Mouse (Mus musculus) retina, adult 2 months (tissue): ENCODE measurements around the gene Tmem165.

Experiments used
- DNase-seq: peaks from one replicate; pipeline ENCODE4 v3.0.0-alpha.2; 2012; ENCODE audit warnings: low read depth, low spot score

Gene Tmem165

DNA sequence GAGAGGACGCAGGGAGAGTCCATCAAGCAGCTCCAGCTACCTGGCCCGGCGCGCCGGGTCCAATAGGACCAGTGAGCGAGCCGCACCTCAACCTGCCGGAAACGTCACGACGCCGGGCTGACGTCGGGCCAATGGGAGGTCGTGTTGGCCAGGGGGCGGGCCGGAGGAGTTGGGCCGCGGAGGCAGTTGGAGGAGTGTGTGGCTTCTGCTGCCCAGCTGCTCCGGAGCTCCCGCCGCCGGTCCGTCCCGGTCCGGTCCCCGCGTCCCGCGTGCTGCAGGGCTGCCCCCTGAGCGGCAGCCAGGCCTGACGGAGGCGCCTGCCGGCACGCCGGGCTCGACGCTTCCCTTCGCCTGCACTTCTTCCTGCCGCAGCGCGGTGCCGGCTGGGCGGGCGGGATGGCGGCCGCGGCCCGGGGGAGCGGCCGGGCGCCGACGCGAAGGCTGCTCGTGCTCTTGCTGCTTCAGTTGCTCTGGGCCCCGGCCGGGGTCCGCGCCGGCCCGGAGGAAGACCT is at the start of gene Tmem165:
Tmem165 (plus strand) TSS at position 131 of the 512 bp plus-strand sequence.
- peak; percentile 82 for DNase-seq

DNA sequence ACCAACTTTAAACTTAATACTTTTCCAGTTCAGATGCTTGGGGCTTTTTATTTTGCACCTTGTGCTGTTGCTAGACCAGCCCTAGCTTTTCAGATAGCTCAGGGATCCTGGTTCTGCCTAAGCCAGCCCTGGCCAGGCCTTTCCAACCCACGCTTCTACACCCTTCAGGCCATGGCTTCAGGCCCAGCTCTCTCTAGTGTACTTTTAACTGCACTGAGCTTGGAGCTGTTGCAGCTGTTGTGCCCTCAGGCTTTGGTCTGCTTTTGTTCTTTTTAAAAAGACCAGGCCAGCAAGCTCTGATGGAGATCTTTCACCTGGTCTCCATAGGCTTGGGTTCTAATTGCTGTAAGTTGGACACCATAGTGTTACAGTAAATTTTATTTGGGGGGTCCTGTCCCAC is 48.0 kb upstream of the Tmem165 start:
- DNase-seq: no peak

- no peak for DNase-seq
Observed at GRCm38 (mm10) chr5:76136271-76136670, 47.4 kb upstream of the Tmem165 start.

GRCm38 (mm10) chr5:76137586-76137985 is 46.1 kb upstream of the Tmem165 start:
- DNase-seq: no peak

GRCm38 (mm10) chr5:76138071-76138470 is 45.6 kb upstream of the Tmem165 start:
- DNase-seq: no peak

- DNase-seq: no peak
Observed at GRCm38 (mm10) chr5:76138512-76138911, 45.2 kb upstream of the Tmem165 start.

- DNase-seq: no peak
Observed at GRCm38 (mm10) chr5:76139171-76139671, 44.5 kb upstream of the Tmem165 start.

GRCm38 (mm10) chr5:76139808-76140729 is 43.6 kb upstream of the Tmem165 start, which contains the start of gene Srd5a3:
Srd5a3 (plus strand) TSS chr5:76140271.
- DNase-seq: peak; percentile 80

GRCm38 (mm10) chr5:76140730-76141066 is 43.0 kb upstream of the Tmem165 start:
- DNase-seq: no peak

- no peak for DNase-seq
Observed at GRCm38 (mm10) chr5:76143356-76143755, 40.3 kb upstream of the Tmem165 start.

DNA sequence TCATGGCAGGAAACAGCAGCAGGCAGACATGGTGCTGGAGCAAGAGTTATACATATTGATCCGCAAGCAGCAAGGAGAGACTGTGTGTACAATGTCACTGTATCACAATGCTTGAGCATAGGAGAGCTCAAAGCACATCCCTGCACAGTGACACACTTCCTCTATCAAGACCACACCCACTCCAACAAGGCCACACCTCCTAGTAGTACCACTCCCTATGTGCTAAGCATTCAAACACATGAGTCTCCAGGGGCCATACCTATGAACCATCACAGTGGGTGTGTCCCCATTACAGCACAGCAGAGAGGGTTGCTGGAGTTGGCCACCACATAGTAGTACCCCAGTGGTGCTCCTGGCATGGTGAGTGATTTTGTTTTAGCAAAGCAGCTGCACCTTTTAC is 37.3 kb upstream of the Tmem165 start:
- DNase-seq: no peak

DNA sequence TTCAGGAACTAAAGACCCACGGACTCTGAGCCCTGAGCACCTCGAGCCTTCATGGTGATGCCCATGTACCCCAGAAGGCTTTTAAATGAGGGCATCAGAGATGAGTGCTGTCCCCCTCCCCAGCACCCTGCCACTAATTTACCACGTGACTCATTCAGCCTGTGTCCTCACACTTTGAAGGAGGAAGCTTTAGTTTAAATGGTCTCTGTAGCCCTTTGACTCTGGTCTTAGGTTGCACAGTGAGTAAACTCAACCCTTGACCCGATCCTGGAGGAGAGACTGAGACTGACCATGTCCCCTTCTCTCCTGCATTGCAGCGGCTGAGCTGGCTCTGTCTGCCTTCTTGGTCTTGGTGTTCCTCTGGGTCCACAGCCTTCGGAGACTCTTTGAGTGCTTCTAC is 34.2 kb upstream of the Tmem165 start:
- DNase-seq: no peak

DNA sequence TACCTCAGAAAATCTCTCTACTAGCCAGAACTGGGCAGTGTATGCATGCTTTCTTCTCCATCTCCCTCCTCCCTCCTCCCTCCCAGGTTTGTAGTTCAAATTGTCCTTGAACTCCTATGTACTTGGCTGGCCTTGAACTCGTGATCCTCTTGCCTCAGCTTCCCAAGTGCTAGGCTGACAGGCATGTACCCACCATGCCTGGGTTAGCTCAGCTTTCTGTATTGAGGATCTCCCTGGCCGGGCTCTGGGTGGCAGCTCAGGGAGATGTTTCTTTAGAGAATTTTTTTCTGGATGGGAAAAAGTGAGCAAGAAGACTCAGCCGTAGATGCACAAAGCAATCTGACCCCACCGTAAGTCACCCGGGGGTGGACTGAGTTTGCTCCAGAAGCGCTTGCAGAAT is 30.7 kb upstream of the Tmem165 start:
- no peak for DNase-seq

DNA sequence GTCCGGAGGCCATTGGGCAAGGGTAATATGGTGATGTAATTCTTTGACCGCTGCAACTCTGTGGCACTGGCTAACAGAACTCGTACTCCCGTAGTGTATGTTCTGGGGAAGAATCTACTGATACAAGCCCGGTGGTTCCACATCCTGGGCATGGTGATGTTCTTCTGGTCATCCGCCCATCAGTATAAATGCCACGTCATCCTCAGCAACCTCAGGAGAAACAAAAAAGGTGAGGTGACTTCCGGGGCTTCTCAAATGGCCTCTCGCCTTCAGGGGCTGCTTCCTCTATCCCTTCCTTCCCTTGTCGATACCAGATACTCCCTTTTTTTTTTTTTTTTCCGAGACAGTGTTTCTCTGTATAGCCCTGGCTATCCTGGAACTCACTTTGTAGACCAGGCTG is 30.2 kb upstream of the Tmem165 start:
- no peak for DNase-seq

DNA sequence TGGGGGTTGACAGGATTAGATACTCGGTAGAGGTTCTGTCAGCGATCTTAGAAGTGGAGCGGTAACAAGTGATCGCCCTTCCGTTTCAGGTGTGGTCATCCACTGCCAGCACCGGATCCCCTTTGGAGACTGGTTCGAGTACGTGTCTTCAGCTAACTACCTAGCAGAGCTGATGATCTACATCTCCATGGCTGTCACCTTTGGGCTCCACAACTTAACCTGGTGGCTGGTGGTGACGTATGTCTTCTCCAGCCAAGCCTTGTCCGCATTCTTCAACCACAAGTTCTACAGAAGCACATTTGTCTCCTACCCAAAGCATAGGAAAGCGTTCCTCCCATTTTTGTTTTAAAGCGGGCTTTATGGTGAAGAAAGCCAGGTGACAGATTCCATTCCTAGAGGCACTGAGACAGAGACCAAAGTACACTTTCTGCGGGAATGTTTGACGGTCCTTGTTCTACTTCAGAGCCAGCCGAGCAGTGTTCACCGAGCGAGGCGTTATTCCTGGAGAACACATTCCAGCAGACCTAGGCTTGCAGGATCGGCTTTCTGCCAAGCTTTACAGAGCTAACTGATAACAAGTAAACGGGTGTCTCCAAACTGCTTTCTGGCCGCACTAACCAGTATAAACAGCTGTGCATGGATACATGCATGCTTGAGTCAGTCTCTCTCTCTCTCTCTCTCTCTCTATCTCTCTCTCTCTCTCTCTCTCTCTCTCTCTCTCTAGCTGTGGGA is 29.1 kb upstream of the Tmem165 start:
- no peak for DNase-seq

- DNase-seq: no peak
Observed at GRCm38 (mm10) chr5:76159555-76159954, 24.1 kb upstream of the Tmem165 start.

DNA sequence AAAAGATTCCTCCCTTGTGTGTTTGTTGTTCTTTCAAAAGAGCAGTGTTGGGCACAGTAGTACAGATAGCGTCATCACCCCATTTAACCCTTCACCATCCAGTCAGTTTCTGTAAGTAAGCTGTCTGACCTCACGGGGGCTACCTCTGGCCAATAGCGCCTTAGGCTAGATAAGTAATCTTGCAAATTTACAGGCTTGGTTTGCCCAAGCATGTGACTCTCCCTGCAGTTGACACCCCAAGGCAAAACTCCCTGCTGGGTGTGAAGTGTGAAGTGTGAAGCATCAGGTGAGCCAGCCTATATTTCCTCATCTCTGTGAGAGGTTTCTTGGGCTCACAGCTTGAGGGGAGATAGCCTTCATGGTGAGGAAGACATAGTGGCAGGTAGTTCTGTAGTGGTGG is 23.6 kb upstream of the Tmem165 start:
- DNase-seq: no peak

DNA sequence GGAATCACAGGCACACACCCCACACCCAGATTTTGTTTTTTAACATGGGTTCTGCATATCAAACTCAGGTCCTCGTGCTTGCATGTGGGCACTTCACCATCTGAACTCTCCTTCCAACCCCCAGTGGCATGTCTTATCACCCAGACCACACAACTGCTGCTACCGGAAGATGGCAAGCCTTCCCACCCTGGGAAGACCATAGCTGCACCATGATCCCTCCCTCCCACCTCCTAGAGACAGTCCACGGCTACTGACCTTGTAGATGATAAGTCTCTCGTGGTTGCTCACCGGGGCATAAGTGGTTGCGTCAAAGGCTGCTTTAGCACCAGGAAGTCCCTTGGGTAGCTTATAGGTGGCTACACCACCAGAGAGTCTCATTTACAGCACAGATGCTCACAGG is 22.2 kb upstream of the Tmem165 start:
- no peak for DNase-seq

GRCm38 (mm10) chr5:76162926-76163325 is 20.8 kb upstream of the Tmem165 start:
- no peak for DNase-seq

DNA sequence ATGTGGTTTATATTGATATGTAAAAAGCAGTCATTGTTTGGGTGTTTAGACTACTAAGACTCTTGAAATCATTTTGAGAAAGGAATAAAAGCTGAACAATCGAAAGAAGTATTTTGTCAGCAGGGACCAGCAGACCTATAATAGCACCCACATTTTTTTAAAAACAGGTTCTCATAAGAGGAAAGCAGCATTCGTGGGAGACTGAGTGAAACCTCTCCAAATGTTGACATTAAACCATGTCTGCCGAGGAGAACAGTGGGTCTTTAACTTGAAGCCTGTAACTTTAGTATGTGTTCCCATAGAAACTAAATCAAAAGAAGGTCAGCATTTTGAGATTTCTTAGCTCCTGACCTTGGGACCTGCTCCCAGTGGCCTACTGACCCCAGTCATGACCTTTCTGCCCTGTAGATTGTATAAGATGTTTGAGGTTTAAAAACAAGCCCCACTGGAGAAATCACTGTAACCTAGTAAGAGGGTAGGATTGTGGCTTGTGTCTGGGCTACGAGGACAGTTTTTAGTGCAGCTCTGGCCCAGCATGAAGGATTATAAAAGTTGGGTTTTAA is 19.8 kb upstream of the Tmem165 start:
- DNase-seq: no peak

- DNase-seq: no peak
Observed at GRCm38 (mm10) chr5:76164827-76165226, 18.9 kb upstream of the Tmem165 start.

GRCm38 (mm10) chr5:76170522-76170921 is 13.2 kb upstream of the Tmem165 start:
- no peak for DNase-seq
